Mouse (Mus musculus) adrenal gland, postnatal 4 days (tissue): Measurements from ENCODE around the gene Chn1. TPM values are rescaled to one million over a fixed set of nuclear protein-coding genes. Genes with fewer than 3 reads are reported as not detected.

Experiments
- DNase-seq, 2 experiments: peaks; one replicate each; pipeline ENCODE4 v3.0.0; 2021 to 2022; ENCODE audit warnings: low spot score in 2 of 2, mixed read lengths in 2 of 2
- total RNA-seq, 2 experiments: library from RNA; stranded (reverse); gene quantifications; 2 replicates each; pipeline ENCODE4 v1.2.3; 2021

Gene Chn1
- total RNA-seq, 2 experiments from 2014 or later, result 25.8 to 34.3 TPM

DNA sequence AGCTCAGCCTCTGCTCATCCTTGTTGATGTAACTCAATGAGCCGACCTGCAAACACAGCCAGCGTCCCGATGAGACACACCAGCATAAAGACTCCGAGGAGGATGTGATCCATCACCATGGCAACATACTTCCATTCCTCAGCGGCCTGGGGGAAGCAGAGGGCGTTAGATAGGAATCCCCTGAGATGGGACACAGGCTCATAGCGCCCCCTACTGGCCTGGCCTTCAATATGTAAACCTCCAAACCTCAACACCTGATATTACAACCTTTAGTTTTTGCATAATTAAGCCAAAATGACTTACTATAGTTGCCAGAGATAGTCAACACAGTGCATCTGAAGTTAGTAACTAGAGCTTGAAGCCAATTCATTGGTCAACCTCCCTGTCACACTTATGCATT lies 209.0 kb downstream of the Chn1 start:
- no peak for DNase-seq

GRCm38 (mm10) chr2:73563690-73564089 lies 211.5 kb downstream of the Chn1 start:
- DNase-seq, result no peak

- DNase-seq, result no peak
These were observed 212.5 kb downstream of the Chn1 start for GRCm38 (mm10) chr2:73562656-73563055.

DNA sequence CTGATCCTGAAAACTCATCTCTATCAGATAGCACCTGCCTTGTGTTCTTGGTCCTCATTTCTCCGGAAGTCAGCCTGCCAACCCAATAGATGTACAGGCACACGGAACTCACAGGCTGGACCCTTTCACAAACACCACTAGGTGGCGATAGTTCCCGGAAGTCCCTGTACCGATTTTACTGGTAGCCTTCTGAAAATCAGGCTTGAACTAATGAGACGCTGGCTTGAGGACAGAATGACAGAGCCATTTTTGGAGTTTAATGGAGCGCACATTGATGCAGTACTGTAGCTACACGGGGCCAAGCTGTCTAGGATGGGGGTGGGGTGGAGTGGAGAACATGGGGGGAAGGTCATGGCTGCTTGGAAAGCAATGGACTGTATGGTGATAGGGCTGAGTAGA lies 213.5 kb downstream of the Chn1 start:
- DNase-seq, result no peak

- DNase-seq, result no peak
These were observed 214.1 kb downstream of the Chn1 start for GRCm38 (mm10) chr2:73560899-73561664.

Other genes starting within 250 kb of the Chn1 start
- gene Wipf1, start 245.6 kb downstream of the Chn1 start, total RNA-seq, result 10 to 100 TPM; 20.4 to 22.1 TPM
- gene Chrna1, start 195.0 kb downstream of the Chn1 start, total RNA-seq, result under 1 TPM; 0.56 to 0.87 TPM
- gene Atf2, start 117.3 kb upstream of the Chn1 start, total RNA-seq, result 10 to 100 TPM; 78.5 to 81.2 TPM
- 100 to 1,000 TPM; 849 to 850 TPM for gene Atp5g3, start 136.0 kb upstream of the Chn1 start, total RNA-seq